Mouse (Mus musculus) C2C12 (cell line): ENCODE data around the gene 1700023F06Rik.

Source experiments
- CEBPB ChIP-seq: IDR thresholded peaks from one replicate; pipeline ENCODE4 v1.6.1; 2011; ENCODE audit warnings: low read depth, mild to moderate bottlenecking, control low read depth, moderate library complexity
- CTCF ChIP-seq: IDR thresholded peaks from one replicate; pipeline ENCODE4 v1.5.1; 2011; ENCODE audit not compliant: control insufficient read depth, insufficient read depth, insufficient read length
- FOSL1 ChIP-seq: IDR thresholded peaks from one replicate; pipeline ENCODE4 v1.8.0; 2011; ENCODE audit warnings: mild to moderate bottlenecking, low read length; ENCODE audit not compliant: poor library complexity, insufficient read depth, severe bottlenecking
- MAX ChIP-seq: IDR thresholded peaks from one replicate; pipeline ENCODE4 v1.6.1; 2011; ENCODE audit warnings: mild to moderate bottlenecking, control low read depth
- MYOD1 ChIP-seq: IDR thresholded peaks from one replicate; pipeline ENCODE4 v1.6.1; 2011; ENCODE audit warnings: low read depth; ENCODE audit not compliant: control insufficient read depth, insufficient read length
- MYOG ChIP-seq: IDR thresholded peaks from one replicate; pipeline ENCODE4 v1.6.1; 2011; ENCODE audit not compliant: control insufficient read depth, insufficient read length; ENCODE audit errors: extremely low read depth

- TF ChIP-seq CTCF: no peak
- no peak for TF ChIP-seq CEBPB
- TF ChIP-seq FOSL1: no peak
- no peak for TF ChIP-seq MYOD1
- TF ChIP-seq MAX: no peak
- no peak for TF ChIP-seq MYOG
Observed at GRCm38 (mm10) chr11:103219259-103219658, 10.9 kb upstream of the 1700023F06Rik start.
